Mouse (Mus musculus) common myeloid progenitor, adult 5-6 weeks (primary cell): Measurements from ENCODE around the gene Fgf23. TPM values are rescaled to one million over a fixed set of nuclear protein-coding genes. Genes with fewer than 3 reads are reported as not detected.

Experiments
- ATAC-seq: replicated peaks from 2 replicates; pipeline ENCODE4 v1.8.0; 2016; ENCODE audit warnings: low read depth, mild to moderate bottlenecking, moderate TSS enrichment, inconsistent platforms; ENCODE audit not compliant: poor library complexity, severe bottlenecking
- total RNA-seq: library from RNA; stranded (forward); fragments of 200-1000, 187-1606 nt; gene quantifications from 2 replicates; pipeline ENCODE4 v1.2.3, GENCODE M21; 2017

Gene Fgf23
- total RNA-seq, 1 experiment from 2014 or later = not detected

DNA sequence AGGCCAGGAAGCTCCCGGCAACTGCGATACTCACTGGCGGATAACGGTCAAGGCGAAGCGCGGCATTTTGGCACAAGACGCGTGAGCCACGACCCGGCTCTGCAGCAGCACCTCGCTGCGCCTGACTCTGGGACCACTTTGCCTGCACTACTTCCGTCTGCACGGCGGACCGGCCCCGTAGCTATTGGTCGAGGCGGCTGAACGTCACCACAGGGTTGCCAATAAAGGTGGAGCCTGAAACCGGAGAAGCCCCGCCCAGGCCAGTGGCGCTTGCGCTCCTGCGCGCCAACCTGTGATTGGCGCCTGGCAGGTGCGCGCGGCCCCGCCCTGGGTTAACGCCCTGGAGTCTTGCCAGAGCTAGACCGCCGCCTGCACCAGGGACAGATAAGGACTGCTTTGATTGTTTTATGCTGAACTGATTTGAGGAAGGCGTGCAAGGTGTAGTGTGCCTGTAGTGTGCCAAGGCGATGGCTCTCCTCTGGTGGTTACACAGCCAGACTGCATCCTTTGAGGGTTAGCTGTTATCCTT, 36.8 kb downstream of the Fgf23 start, which contains the start of gene Tigar:
Tigar (minus strand) TSS at position 156 of the 529 bp plus-strand sequence.
- ATAC-seq = peak; percentile 98

DNA sequence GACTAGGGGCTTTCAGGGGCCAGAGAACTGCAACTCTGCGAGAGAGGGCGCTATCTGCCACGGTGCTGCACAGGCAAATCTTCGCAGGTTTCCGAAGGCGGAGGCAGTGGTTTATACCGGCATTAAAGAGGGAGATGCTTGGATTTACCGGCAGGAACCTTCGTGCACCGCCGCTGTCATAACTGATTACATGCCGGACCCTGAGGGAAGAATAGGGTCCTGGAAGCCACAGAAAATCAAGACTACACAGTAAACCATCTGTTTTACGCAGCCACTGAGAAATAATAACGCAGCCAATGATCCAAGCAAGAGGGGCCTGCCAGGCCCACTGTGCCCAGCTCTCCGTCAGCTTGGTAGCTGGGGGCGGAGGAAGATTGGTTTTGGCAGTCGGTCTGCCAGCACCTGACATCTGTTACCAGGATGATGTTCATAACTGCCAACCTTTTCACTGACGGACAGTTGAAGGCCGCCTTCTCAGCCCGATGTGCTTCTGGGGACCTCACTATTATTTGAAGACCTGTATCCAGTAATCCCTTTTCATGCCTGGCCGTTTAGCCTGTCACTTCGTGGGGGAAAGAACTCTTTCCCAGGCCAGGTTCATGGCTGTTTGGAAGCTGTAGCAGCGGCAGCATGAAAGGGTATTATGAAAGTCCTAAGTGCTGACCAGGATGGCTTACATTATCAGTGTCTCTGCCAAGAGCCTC, 42.2 kb downstream of the Fgf23 start:
- no peak for ATAC-seq

DNA sequence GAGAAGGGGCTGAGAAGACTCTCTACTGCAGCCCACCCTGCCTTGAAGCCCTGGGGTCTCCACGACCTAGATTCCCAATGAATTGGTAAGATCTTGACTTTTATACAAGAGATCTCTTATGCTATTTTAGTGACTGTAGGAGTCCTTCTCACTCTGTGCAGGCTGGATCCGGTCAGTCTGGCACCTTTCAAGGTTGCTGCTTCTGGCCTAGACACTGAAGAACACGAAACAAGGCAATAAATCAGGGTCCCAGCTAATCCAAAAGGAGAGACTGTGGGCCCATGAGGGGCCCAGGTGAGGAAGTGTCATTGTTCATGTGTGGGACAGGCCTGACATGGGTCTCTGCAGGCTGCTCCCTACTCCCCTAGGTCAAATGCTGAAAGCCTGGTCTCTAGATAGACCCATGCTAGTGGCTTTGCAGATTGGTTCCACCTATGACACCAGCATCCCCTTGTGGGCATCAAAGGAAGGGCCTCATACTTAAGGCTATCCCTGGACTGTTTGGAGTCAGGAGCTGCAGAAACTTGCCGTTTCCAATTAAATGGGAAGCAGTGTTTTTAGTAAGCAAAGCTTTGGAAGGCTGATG, 49.6 kb downstream of the Fgf23 start:
- ATAC-seq = peak; percentile 67

DNA sequence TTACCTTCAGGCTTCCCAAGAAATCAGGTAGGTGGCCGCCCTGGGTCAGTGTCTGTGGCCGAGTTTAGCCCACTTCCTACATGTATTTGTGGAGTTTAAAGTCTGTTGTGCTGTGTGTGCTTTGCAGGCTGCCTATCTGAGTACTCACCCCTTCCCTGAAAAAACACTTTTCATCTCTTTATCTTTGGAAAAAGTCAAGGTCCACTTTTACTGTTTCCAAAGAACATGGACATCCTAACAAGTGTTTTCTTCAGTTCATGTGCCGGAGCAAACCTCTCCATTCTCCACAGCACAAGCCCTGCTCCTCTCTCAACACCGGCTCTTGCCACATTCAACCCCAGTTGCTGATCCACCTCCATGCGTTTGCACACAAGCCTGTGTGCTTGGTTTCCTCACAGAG, 50.3 kb downstream of the Fgf23 start:
- ATAC-seq = no peak

DNA sequence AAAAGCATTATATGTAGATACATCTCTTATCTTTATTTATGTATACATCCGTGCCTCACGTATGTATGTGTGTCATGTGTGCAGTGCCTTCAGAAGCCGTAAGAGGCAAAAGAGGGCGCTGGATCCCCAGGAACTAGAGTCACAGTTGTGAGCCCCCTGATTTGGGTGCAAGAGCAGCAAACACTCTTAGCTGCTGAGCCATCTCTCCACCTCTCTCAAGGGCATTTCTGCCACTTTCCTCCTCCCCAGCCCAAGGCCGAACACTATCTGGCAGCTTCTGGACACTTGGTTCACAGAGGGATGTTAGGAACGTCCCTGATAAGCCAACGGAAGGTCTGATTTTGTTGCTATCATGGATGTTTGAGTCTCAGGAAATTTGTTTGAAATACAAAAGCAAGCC, 50.8 kb downstream of the Fgf23 start:
- no peak for ATAC-seq

DNA sequence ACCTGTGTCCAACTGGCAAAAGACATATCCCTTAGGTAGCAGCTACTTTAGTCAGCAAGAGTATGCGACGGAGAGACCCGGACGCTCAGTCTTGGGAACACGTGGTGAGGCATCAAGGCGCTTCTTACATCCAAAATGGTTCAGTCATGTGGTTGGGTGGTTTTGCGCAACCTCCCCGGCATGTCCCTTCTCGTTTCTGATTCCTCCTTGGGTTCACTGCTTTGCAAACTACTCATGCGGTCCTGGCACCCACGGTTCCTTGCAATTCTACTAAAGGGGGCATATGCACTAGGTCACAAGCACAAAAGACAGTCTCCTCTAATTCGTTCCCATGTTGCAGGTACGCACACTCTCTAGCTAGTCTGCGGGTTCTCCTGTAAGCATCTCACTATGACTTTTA, 57.0 kb downstream of the Fgf23 start:
- ATAC-seq = no peak

DNA sequence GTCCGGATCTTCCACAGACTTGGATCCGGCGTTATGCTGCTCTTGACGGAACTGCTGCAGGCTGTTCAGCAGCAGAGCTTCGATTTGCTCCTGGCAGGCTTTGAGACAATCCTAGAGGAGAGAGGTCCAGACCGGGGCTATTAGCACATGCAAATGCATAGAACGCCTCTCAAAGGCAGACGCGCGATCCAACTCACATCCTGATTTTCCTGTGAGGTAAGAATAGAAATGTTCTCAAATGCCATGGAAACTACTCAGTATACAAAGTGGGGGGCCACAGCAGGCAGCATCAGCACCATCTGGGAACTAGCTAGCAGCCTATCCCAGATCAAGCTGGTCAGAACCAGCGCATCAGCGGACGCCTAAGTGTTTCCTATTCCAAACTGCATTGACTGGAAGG, 57.7 kb downstream of the Fgf23 start:
- no peak for ATAC-seq

Other genes starting within 250 kb of the Fgf23 start
- gene Ndufa9, start 223.8 kb upstream of the Fgf23 start, total RNA-seq = 114 and 121 TPM in 2 replicates
- gene Akap3, start 219.8 kb upstream of the Fgf23 start, total RNA-seq = not detected in 2 replicates
- gene Dyrk4, start 151.1 kb upstream of the Fgf23 start, total RNA-seq = not detected in 2 replicates
- 152 and 154 TPM in 2 replicates for gene Rad51ap1, start 133.3 kb upstream of the Fgf23 start, total RNA-seq
- 29.9 and 45.7 TPM in 2 replicates for gene D6Wsu163e, start 132.9 kb upstream of the Fgf23 start, total RNA-seq
- not detected in 2 replicates for gene Fgf6, start 57.3 kb upstream of the Fgf23 start, total RNA-seq
- gene Tigar, start 36.7 kb downstream of the Fgf23 start, total RNA-seq = 4.1 and 4.8 TPM in 2 replicates
- gene Ccnd2, start 79.3 kb downstream of the Fgf23 start, total RNA-seq = 60.9 and 79.1 TPM in 2 replicates